Mouse (Mus musculus): ENCODE results near the gene Dst. TPM values are rescaled to one million over a fixed set of nuclear protein-coding genes. Genes with fewer than 3 reads are reported as not detected.

Dst gene
- polyA plus RNA-seq, 1 experiment from 2014 or later, result 13.4 TPM

- H3K9ac ChIP-seq (ENCODE audit: low read length), result no peak overlapping the region
- peaks cover 28% of the 10 kb centered on the region for H3K27me3 ChIP-seq (ENCODE audit: control insufficient read depth, insufficient read depth, low read depth, low read length)
- H3K36me3 ChIP-seq (ENCODE audit: control insufficient read depth, insufficient read depth, low read length), result no peaks in the 10 kb centered on the region
- no peak overlapping the region for H3K4me2 ChIP-seq (ENCODE audit: low read depth, low read length)
- no peaks in the 10 kb centered on the region for H3K9me3 ChIP-seq (ENCODE audit: control insufficient read depth, low read length)
- H3K27ac ChIP-seq (ENCODE audit: low read length), result no peak overlapping the region
- 70% methylated on average over 8 of the region's 8 CpGs for WGBS
- no peak overlapping the region for H3K4me3 ChIP-seq (ENCODE audit: low read length)
- ATAC-seq (ENCODE audit: low read depth), result no peak
- H3K4me1 ChIP-seq (replicated peaks; ENCODE audit: control insufficient read depth, insufficient read depth, low read length), result peaks cover 5% of the 10 kb centered on the region
Measured at GRCm38 (mm10) chr1:33911589-33911988, 3.6 kb downstream of the Dst start.

- H3K27ac ChIP-seq (ENCODE audit: low read length), result no peak overlapping the region
- no peak for ATAC-seq (ENCODE audit: low read depth)
- H3K9me3 ChIP-seq (ENCODE audit: control insufficient read depth, low read length), result no peaks in the 10 kb centered on the region
- no peaks in the 10 kb centered on the region for H3K36me3 ChIP-seq (ENCODE audit: control insufficient read depth, insufficient read depth, low read length)
- 89% methylated on average over 5 of the region's 5 CpGs for WGBS
- no peak overlapping the region for H3K9ac ChIP-seq (ENCODE audit: low read length)
- H3K4me3 ChIP-seq (ENCODE audit: low read length), result no peak overlapping the region
- H3K4me2 ChIP-seq (ENCODE audit: low read depth, low read length), result no peak overlapping the region
- H3K27me3 ChIP-seq (ENCODE audit: control insufficient read depth, insufficient read depth, low read depth, low read length), result no peaks in the 10 kb centered on the region
- H3K4me1 ChIP-seq (replicated peaks; ENCODE audit: control insufficient read depth, insufficient read depth, low read length), result no peaks in the 10 kb centered on the region
Measured at GRCm38 (mm10) chr1:33916554-33916953, 8.5 kb downstream of the Dst start.

GRCm38 (mm10) chr1:33922975-33923374 is 14.9 kb downstream of the Dst start:
- no peak for ATAC-seq (ENCODE audit: low read depth)
- Histone ChIP-seq H3K36me3 (ENCODE audit: control insufficient read depth, insufficient read depth, low read length) (no peaks in the 10 kb centered on the region), H3K9me3 (ENCODE audit: control insufficient read depth, low read length) (no peaks in the 10 kb centered on the region), H3K4me3 (ENCODE audit: low read length) (no peak overlapping the region), H3K9ac (ENCODE audit: low read length) (no peak overlapping the region), H3K4me1 (replicated peaks; ENCODE audit: control insufficient read depth, insufficient read depth, low read length) (no peaks in the 10 kb centered on the region), H3K27me3 (ENCODE audit: control insufficient read depth, insufficient read depth, low read depth, low read length) (no peaks in the 10 kb centered on the region), H3K4me2 (ENCODE audit: low read depth, low read length) (no peak overlapping the region), H3K27ac (ENCODE audit: low read length) (no peak overlapping the region)
- WGBS, result 70% methylated on average over 7 of the region's 7 CpGs

DNA sequence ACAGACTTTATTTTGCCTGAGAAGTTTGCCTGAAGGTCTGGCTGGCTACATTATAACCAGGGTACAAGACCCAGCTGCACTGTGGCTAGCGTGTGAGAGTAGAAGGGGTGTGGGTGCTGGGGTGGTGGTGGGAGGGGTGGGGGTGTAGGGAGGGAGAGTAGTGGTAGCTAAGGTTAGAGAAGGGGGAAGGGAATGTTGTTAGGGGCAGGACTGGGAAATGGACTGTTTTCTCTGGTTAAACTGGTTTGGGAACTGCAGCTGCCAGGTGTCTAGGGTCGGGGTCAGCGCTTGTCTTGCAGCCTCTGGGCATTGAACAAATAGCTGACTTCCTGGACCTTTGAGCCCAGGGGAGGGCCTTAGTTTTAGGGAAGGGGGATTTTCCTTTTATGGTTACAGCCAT is 17.3 kb downstream of the Dst start:
- no peak for ATAC-seq (ENCODE audit: low read depth)
- no peaks in the 10 kb centered on the region for H3K9me3 ChIP-seq (ENCODE audit: control insufficient read depth, low read length)
- 44% methylated on average over 3 of the region's 3 CpGs for WGBS
- H3K4me1 ChIP-seq (replicated peaks; ENCODE audit: control insufficient read depth, insufficient read depth, low read length), result no peaks in the 10 kb centered on the region
- H3K27ac ChIP-seq (ENCODE audit: low read length), result no peak overlapping the region
- no peaks in the 10 kb centered on the region for H3K27me3 ChIP-seq (ENCODE audit: control insufficient read depth, insufficient read depth, low read depth, low read length)
- H3K4me3 ChIP-seq (ENCODE audit: low read length), result no peak overlapping the region
- no peak overlapping the region for H3K4me2 ChIP-seq (ENCODE audit: low read depth, low read length)
- no peaks in the 10 kb centered on the region for H3K36me3 ChIP-seq (ENCODE audit: control insufficient read depth, insufficient read depth, low read length)
- H3K9ac ChIP-seq (ENCODE audit: low read length), result no peak overlapping the region

DNA sequence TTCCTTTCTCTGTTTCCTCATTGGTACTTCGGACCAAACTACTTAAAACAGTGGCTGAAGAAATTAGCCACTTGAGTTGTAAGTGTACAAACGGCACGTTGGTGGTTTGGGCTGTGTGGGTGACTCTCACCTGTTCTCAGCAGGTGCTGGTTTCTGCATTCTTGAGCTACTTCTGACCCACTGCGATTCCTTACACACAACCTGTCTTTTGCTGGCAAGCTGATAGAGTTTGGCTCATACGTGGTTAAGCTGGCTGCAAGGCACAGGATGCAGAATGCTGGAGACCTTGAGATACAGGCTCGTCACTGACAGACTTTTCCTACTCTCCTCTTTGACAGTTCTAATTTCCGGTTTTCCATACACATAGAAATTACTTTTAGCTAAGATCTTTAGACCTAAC is 19.4 kb downstream of the Dst start:
- H3K4me3 ChIP-seq (ENCODE audit: low read length), result no peak overlapping the region
- H3K27me3 ChIP-seq (ENCODE audit: control insufficient read depth, insufficient read depth, low read depth, low read length), result no peaks in the 10 kb centered on the region
- H3K9ac ChIP-seq (ENCODE audit: low read length), result no peak overlapping the region
- no peaks in the 10 kb centered on the region for H3K36me3 ChIP-seq (ENCODE audit: control insufficient read depth, insufficient read depth, low read length)
- H3K9me3 ChIP-seq (ENCODE audit: control insufficient read depth, low read length), result no peaks in the 10 kb centered on the region
- no peak overlapping the region for H3K4me2 ChIP-seq (ENCODE audit: low read depth, low read length)
- no peak overlapping the region for H3K27ac ChIP-seq (ENCODE audit: low read length)
- ATAC-seq (ENCODE audit: low read depth), result no peak
- WGBS, result 81% methylated on average over 7 of the region's 7 CpGs
- no peaks in the 10 kb centered on the region for H3K4me1 ChIP-seq (replicated peaks; ENCODE audit: control insufficient read depth, insufficient read depth, low read length)

DNA sequence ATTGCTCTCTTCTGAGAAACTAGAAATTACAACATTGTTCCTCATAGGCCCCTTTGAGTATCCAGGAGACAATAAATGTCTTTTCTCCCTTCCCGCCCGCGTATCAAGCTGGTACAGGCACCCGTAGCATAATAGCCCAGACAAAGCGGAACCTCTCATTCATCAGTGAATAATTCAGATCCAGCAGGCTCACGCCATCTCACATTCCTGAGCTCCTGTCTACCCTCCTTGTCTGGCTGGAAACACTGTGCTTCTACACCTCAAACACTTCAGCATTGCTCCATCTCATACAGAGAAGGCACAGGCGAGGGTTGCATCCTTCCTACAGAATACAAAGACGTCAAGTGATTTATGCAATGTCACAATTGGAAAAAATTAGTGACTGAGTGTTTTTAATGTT is 23.8 kb downstream of the Dst start:
- Histone ChIP-seq H3K4me3 (ENCODE audit: low read length) (no peak overlapping the region), H3K9me3 (ENCODE audit: control insufficient read depth, low read length) (no peaks in the 10 kb centered on the region), H3K4me1 (replicated peaks; ENCODE audit: control insufficient read depth, insufficient read depth, low read length) (no peaks in the 10 kb centered on the region), H3K4me2 (ENCODE audit: low read depth, low read length) (no peak overlapping the region), H3K27ac (ENCODE audit: low read length) (no peak overlapping the region), H3K36me3 (ENCODE audit: control insufficient read depth, insufficient read depth, low read length) (no peaks in the 10 kb centered on the region), H3K27me3 (ENCODE audit: control insufficient read depth, insufficient read depth, low read depth, low read length) (no peaks in the 10 kb centered on the region), H3K9ac (ENCODE audit: low read length) (no peak overlapping the region)
- ATAC-seq (ENCODE audit: low read depth), result no peak
- WGBS, result 85% methylated on average over 8 of the region's 8 CpGs

GRCm38 (mm10) chr1:33932196-33932595 is 24.2 kb downstream of the Dst start:
- Histone ChIP-seq H3K27ac (ENCODE audit: low read length) (no peak overlapping the region), H3K27me3 (ENCODE audit: control insufficient read depth, insufficient read depth, low read depth, low read length) (no peaks in the 10 kb centered on the region)

DNA sequence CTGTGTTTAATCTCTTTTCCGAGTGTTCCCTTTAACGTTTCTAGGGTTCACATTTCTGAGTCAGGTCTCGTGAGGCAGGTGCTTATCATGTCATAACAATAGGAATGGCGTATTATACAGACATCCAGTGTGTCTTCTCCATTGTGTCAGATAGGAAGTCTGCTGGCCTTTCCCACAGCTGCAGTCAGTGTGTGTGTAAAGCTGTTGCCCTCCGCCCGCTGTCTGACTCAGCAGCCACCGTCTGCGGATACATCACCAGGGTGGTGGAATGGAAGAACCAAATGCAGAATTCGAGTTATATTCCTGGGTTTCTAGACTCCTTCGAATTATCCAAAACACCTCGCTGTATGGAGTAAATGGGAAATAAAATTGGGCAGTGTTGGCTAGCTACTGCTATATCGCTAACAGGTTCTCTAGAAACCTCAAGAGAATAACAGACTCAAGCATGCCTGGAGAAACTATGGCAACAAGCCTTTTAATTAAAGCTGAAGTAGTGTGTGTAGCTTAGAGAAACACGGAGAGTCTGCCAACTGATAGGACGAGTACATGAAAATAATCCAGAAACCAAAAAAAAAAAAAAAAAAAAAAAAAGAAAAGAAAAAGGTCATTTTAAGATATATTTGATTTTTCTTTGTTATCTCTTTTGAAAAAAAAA is 24.9 kb downstream of the Dst start:
- no peak for ATAC-seq (ENCODE audit: low read depth)

More at GRCm38 (mm10) chr1:33932196-33932595, 24.2 kb downstream of the Dst start:
- no peak for ATAC-seq (ENCODE audit: low read depth)
- H3K4me2 ChIP-seq (ENCODE audit: low read depth, low read length), result no peak overlapping the region
- no peak overlapping the region for H3K4me3 ChIP-seq (ENCODE audit: low read length)
- 92% methylated on average over 3 of the region's 3 CpGs for WGBS
- H3K36me3 ChIP-seq (ENCODE audit: control insufficient read depth, insufficient read depth, low read length), result no peaks in the 10 kb centered on the region
- H3K9ac ChIP-seq (ENCODE audit: low read length), result no peak overlapping the region
- H3K9me3 ChIP-seq (ENCODE audit: control insufficient read depth, low read length), result no peaks in the 10 kb centered on the region
- no peaks in the 10 kb centered on the region for H3K4me1 ChIP-seq (replicated peaks; ENCODE audit: control insufficient read depth, insufficient read depth, low read length)

DNA sequence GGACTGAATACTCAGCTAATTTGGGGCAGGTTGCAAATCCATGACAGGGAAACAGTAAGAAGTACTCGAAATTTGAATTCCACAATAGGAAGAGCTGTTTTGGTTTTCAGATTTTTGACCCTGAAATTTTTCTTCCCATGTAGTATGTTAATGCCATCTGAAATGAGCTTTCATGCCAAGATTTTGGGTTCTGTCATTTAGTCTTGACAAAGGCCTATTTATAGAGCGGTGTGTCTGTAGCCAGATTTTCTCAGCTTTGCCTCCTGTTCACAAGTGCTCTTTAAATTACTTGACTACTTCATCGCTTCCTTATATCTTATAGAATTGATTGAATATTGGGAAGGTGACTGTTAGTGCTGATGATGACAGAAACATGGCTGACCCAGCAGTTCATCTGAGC is 27.9 kb downstream of the Dst start:
- Histone ChIP-seq H3K4me1 (replicated peaks; ENCODE audit: control insufficient read depth, insufficient read depth, low read length) (no peaks in the 10 kb centered on the region), H3K9ac (ENCODE audit: low read length) (no peak overlapping the region), H3K4me2 (ENCODE audit: low read depth, low read length) (no peak overlapping the region), H3K4me3 (ENCODE audit: low read length) (no peak overlapping the region), H3K27me3 (ENCODE audit: control insufficient read depth, insufficient read depth, low read depth, low read length) (no peaks in the 10 kb centered on the region), H3K27ac (ENCODE audit: low read length) (no peak overlapping the region), H3K36me3 (ENCODE audit: control insufficient read depth, insufficient read depth, low read length) (no peaks in the 10 kb centered on the region), H3K9me3 (ENCODE audit: control insufficient read depth, low read length) (no peaks in the 10 kb centered on the region)
- 78% methylated on average over 3 of the region's 3 CpGs for WGBS
- ATAC-seq (ENCODE audit: low read depth), result no peak

More for the DNA sequence above, 24.9 kb downstream of the Dst start:
- Histone ChIP-seq H3K4me2 (ENCODE audit: low read depth, low read length) (no peak overlapping the region), H3K27ac (ENCODE audit: low read length) (no peak overlapping the region), H3K36me3 (ENCODE audit: control insufficient read depth, insufficient read depth, low read length) (no peaks in the 10 kb centered on the region), H3K4me3 (ENCODE audit: low read length) (no peak overlapping the region), H3K4me1 (replicated peaks; ENCODE audit: control insufficient read depth, insufficient read depth, low read length) (no peaks in the 10 kb centered on the region), H3K9ac (ENCODE audit: low read length) (no peak overlapping the region), H3K27me3 (ENCODE audit: control insufficient read depth, insufficient read depth, low read depth, low read length) (no peaks in the 10 kb centered on the region), H3K9me3 (ENCODE audit: control insufficient read depth, low read length) (no peaks in the 10 kb centered on the region)
- 74% methylated on average over 14 of the region's 14 CpGs for WGBS

DNA sequence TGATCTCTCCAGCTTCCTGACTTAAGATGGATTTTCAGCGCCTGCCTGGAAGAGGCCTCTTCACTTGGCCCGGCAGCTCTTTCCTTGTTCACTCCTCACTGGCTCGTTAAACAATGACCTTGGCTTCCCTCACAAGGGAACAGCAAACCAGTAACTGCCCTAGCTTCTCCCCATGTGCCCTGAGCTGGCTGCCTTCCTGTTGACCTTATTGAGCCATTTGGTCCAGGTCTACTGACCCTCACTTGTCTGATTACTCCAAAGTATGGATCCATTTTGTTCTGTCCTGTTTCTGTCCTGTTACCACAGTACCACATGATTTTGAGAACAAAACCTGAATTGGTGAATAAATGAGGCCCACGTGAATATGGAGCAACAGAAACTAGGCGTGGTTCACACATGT is 31.8 kb downstream of the Dst start:
- H3K9me3 ChIP-seq (ENCODE audit: control insufficient read depth, low read length), result no peaks in the 10 kb centered on the region
- no peak overlapping the region for H3K27ac ChIP-seq (ENCODE audit: low read length)
- no peaks in the 10 kb centered on the region for H3K27me3 ChIP-seq (ENCODE audit: control insufficient read depth, insufficient read depth, low read depth, low read length)
- H3K4me3 ChIP-seq (ENCODE audit: low read length), result no peak overlapping the region
- no peak overlapping the region for H3K4me2 ChIP-seq (ENCODE audit: low read depth, low read length)
- no peak overlapping the region for H3K9ac ChIP-seq (ENCODE audit: low read length)
- no peaks in the 10 kb centered on the region for H3K4me1 ChIP-seq (replicated peaks; ENCODE audit: control insufficient read depth, insufficient read depth, low read length)
- no peak for ATAC-seq (ENCODE audit: low read depth)
- WGBS, result 66% methylated on average over 5 of the region's 5 CpGs
- no peaks in the 10 kb centered on the region for H3K36me3 ChIP-seq (ENCODE audit: control insufficient read depth, insufficient read depth, low read length)
